Mouse (Mus musculus): Measurements from ENCODE around the gene Cyp2d34. TPM values are rescaled to one million over a fixed set of nuclear protein-coding genes. Genes with fewer than 3 reads are reported as not detected.

Cyp2d34 gene
- total RNA-seq (2023) = not detected

GRCm38 (mm10) chr15:82620531-82621202 lies at the start of gene Cyp2d34:
Cyp2d34 (minus strand) TSS chr15:82620946.

Other genes with a start within 250 kb of the Cyp2d34 start
- 1 to 10 TPM; 5.5 to 8.0 TPM for gene Cyp2d22, start 240.7 kb downstream of the Cyp2d34 start, total RNA-seq (2023)
- not detected for gene Cyp2d11, start 226.9 kb downstream of the Cyp2d34 start, total RNA-seq (2023)
- gene Cyp2d10, start 213.8 kb downstream of the Cyp2d34 start, total RNA-seq (2023) = not detected
- not detected for gene Cyp2d9, start 187.5 kb downstream of the Cyp2d34 start, total RNA-seq (2023)
- not detected for gene Cyp2d12, start 65.9 kb downstream of the Cyp2d34 start, total RNA-seq (2023)
- gene Cyp2d40, start 143.2 kb upstream of the Cyp2d34 start, total RNA-seq (2023) = not detected
- gene Cyp2d26, start 173.3 kb upstream of the Cyp2d34 start, total RNA-seq (2023) = 1 to 10 TPM; 3.0 to 3.5 TPM